7 mouse cellular contexts compared by ENCODE assay signal in genomic region chr12:27338721-27339170, GRCm38 (mm10). TPM values are rescaled to one million over a fixed set of nuclear protein-coding genes. Genes with fewer than 3 reads are reported as not detected.
DNase-seq lines count a peak whose midpoint lies in the region; ATAC-seq lines count a peak whose summit lies in the region.

No protein-coding gene starts in this region.

- under 1% methylated on average over 40 of the region's 40 CpGs for WGBS in forebrain, embryonic 11.5 days
- under 1% methylated on average over 38 of the region's 40 CpGs for WGBS in intestine, embryonic 14.5 days
- WGBS in limb, embryonic 10.5 days, result under 1% methylated on average over 40 of the region's 40 CpGs
- under 1% methylated on average over 36 of the region's 40 CpGs for WGBS in midbrain, embryonic 16.5 days

- H3K9ac ChIP-seq in forebrain, embryonic 11.5 days (ENCODE audit: low read length), result peak overlapping the region; percentile 99
- peak overlapping the region; percentile 93 for H3K9ac ChIP-seq in intestine, embryonic 14.5 days (ENCODE audit: low read length)
- H3K9ac ChIP-seq in midbrain, embryonic 16.5 days (ENCODE audit: low read depth, low read length), result peak overlapping the region; percentile 82

- peak overlapping the region; percentile 60 for H3K4me2 ChIP-seq in forebrain, embryonic 11.5 days (ENCODE audit: low read depth, low read length, severe bottlenecking)
- peak overlapping the region; percentile 86 for H3K4me2 ChIP-seq in intestine, embryonic 14.5 days (ENCODE audit: low read length)
- H3K4me2 ChIP-seq in midbrain, embryonic 16.5 days (ENCODE audit: low read length), result peak overlapping the region; percentile 83

- H3K4me3 ChIP-seq in forebrain, embryonic 11.5 days (ENCODE audit: low read depth, low read length), result peak overlapping the region; percentile 100
- peak overlapping the region; percentile 77 for H3K4me3 ChIP-seq in intestine, embryonic 14.5 days (ENCODE audit: low read depth, low read length)
- H3K4me3 ChIP-seq in limb, embryonic 10.5 days, result peak overlapping the region; percentile 100
- H3K4me3 ChIP-seq in midbrain, embryonic 16.5 days (ENCODE audit: low read depth, low read length), result peak overlapping the region; percentile 65

- H3K4me1 ChIP-seq in forebrain, embryonic 11.5 days (replicated peaks; ENCODE audit: control insufficient read depth, insufficient read depth, low read length), result 0 out of 2 replicates have a peak, but pooled peaks cover 4% of the 10 kb centered on the region
- peaks cover 11% of the 10 kb centered on the region for H3K4me1 ChIP-seq in intestine, embryonic 14.5 days (replicated peaks; ENCODE audit: control insufficient read depth, insufficient read depth, low read length)
- peaks cover 24% of the 10 kb centered on the region for H3K4me1 ChIP-seq in limb, embryonic 10.5 days
- peaks cover 23% of the 10 kb centered on the region for H3K4me1 ChIP-seq in midbrain, embryonic 16.5 days (ENCODE audit: control insufficient read depth, insufficient read depth, low read length)

- H3K27ac ChIP-seq in forebrain, embryonic 11.5 days (ENCODE audit: low read depth, low read length), result peak overlapping the region; percentile 91
- H3K27ac ChIP-seq in intestine, embryonic 14.5 days (ENCODE audit: low read depth), result peak overlapping the region; percentile 76
- H3K27ac ChIP-seq in limb, embryonic 10.5 days, result peak overlapping the region; percentile 99
- H3K27ac ChIP-seq in midbrain, embryonic 16.5 days (ENCODE audit: low read length), result peak overlapping the region; percentile 94

- H3K36me3 ChIP-seq in forebrain, embryonic 11.5 days (ENCODE audit: control insufficient read depth, insufficient read depth, low read length), result peaks cover 5% of the 10 kb centered on the region; the same call in 1 of the 2 replicates
- H3K36me3 ChIP-seq in intestine, embryonic 14.5 days (ENCODE audit: control insufficient read depth, insufficient read depth, low read length), result peaks cover 25% of the 10 kb centered on the region
- H3K36me3 ChIP-seq in limb, embryonic 10.5 days, result peaks cover 61% of the 10 kb centered on the region
- peaks cover 2% of the 10 kb centered on the region; the same call in 1 of the 2 replicates for H3K36me3 ChIP-seq in midbrain, embryonic 16.5 days (ENCODE audit: control insufficient read depth, insufficient read depth, low read length)

- H3K9me3 ChIP-seq in forebrain, embryonic 11.5 days (ENCODE audit: control insufficient read depth, low read length), result no peaks in the 10 kb centered on the region
- no peaks in the 10 kb centered on the region for H3K9me3 ChIP-seq in intestine, embryonic 14.5 days (ENCODE audit: control insufficient read depth, low read length)
- no peaks in the 10 kb centered on the region for H3K9me3 ChIP-seq in limb, embryonic 10.5 days (replicated peaks)
- no peaks in the 10 kb centered on the region for H3K9me3 ChIP-seq in midbrain, embryonic 16.5 days (replicated peaks; ENCODE audit: control insufficient read depth, low read length, poor library complexity, severe bottlenecking)

- ATAC-seq in forebrain, embryonic 11.5 days (replicated peaks; ENCODE audit: low FRiP score), result no peak
- no peak for ATAC-seq in intestine, embryonic 14.5 days (replicated peaks; ENCODE audit: low FRiP score, low TSS enrichment, low read depth)
- ATAC-seq in midbrain, embryonic 16.5 days, result no peak

- DNase-seq in urinary bladder, postnatal 14 days (ENCODE audit: low spot score), result peak; percentile 7
- no peak for DNase-seq in urinary bladder, adult 2 months (ENCODE audit: low spot score)
- DNase-seq in forebrain, embryonic 11.5 days (ENCODE audit: low spot score), result peak; percentile 87
- DNase-seq in intestine, embryonic 14.5 days (ENCODE audit: low spot score), result peak; percentile 82
- peak; percentile 79 for DNase-seq in limb, embryonic 10.5 days (ENCODE audit: low spot score)
- no peak for DNase-seq in thymus, postnatal 25 days

- no peaks in the 10 kb centered on the region for H3K27me3 ChIP-seq in forebrain, embryonic 11.5 days (ENCODE audit: control insufficient read depth, insufficient read depth, low read length)
- H3K27me3 ChIP-seq in intestine, embryonic 14.5 days (replicated peaks; ENCODE audit: control insufficient read depth, insufficient read depth, low read length), result no peaks in the 10 kb centered on the region
- H3K27me3 ChIP-seq in limb, embryonic 10.5 days (ENCODE audit: low read depth, poor library complexity, severe bottlenecking), result no peaks in the 10 kb centered on the region
- no peaks in the 10 kb centered on the region for H3K27me3 ChIP-seq in midbrain, embryonic 16.5 days (ENCODE audit: control insufficient read depth, insufficient read depth, low read depth, low read length)

RNA-seq across cellular contexts. Expression of gene Sox11, which starts 3.6 kb away (rescaled TPM):
- 0.31 and 0.33 TPM in 2 replicates for polyA plus RNA-seq in urinary bladder, adult 2 months (2012; rRNA removed)
- polyA plus RNA-seq in forebrain, embryonic 11.5 days (2014; fragmentation: Nextera tagmentation; extraction: Ambion mirVana), result 568 and 596 TPM in 2 replicates
- polyA plus RNA-seq in intestine, embryonic 14.5 days (2014; fragmentation: Nextera tagmentation; extraction: Ambion mirVana), result 60.1 and 72.7 TPM in 2 replicates
- 201 and 255 TPM in 2 replicates for polyA plus RNA-seq in limb, embryonic 10.5 days (2016; fragmentation: Nextera tagmentation; extraction: Ambion mirVana)
- polyA plus RNA-seq in midbrain, embryonic 16.5 days (2015; fragmentation: Nextera tagmentation; extraction: Ambion mirVana), result 371 and 465 TPM in 2 replicates

Comparison
In these comparisons a context has a peak if more than half of its experiments do, and no peak if none do; other contexts are left out.
1. DNase-seq: peak in urinary bladder, postnatal 14 days (single experiment), forebrain, embryonic 11.5 days (single experiment), intestine, embryonic 14.5 days (single experiment) and limb, embryonic 10.5 days (single experiment); none in urinary bladder, adult 2 months (single experiment) and thymus, postnatal 25 days (single experiment).
2. RNA of gene Sox11, which starts 3.6 kb away (polyA plus RNA-seq): 568 to 596 TPM in forebrain, embryonic 11.5 days, 371 to 465 TPM in midbrain, embryonic 16.5 days, 201 to 255 TPM in limb, embryonic 10.5 days and 60.1 to 72.7 TPM in intestine, embryonic 14.5 days; 0.31 to 0.33 TPM in urinary bladder, adult 2 months; every median in the first group is over 10 times any median in the second.
3. Peak in every context shown above with its lines, with median percentiles within 50 percentile points of each other: H3K27ac ChIP-seq, H3K4me2 ChIP-seq, H3K4me3 ChIP-seq and H3K9ac ChIP-seq.